ENCODE assay signal across 8 mouse cellular contexts in the genomic region with DNA sequence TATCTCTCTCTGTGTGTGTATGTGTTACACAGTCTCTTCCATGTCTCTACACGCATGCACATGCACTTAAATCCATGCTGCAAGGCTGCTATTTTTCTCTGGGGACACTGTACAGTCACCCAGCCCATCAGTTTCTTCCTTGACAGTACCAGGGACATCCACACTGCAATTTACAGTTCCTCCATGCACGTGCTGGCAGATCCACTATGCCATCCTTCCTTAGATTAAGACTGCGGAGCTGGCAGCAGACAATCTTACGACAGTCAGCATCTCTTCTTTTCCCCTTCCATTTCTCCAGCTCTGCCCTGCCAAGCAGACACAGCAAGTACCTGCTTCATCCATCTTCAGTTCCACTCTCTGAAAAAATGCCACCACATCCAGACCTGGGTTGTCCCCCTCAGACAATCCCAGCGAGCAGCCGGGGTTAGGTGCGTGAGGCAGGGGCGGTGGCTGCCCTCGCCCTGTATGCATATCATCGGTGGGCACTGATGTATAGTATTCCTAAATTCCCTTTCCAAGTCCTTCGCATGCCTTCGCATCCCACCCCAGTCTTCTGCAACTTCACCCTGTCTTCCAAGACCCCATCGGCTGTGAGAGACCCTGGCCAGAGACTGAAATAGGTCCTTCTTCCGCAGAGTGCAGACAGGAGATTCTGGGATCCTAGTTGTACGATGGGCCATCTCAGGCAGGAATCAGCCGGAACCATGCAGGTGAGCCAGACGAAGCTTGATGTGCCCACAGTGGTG.
DNase-seq lines count a peak whose midpoint lies in the region; ATAC-seq and TF ChIP-seq lines count a peak whose summit lies in the region.

No protein-coding gene starts in this region.

- H3K9me3 ChIP-seq in heart, embryonic 12.5 days (replicated peaks) = no peaks in the 10 kb centered on the region

- DNase-seq in heart, adult 18-20 months = peak; percentile 2 to 14
- no peak for DNase-seq in heart, postnatal 25 days (ENCODE audit: low spot score)
- DNase-seq in cerebellum, adult 9-10 months = peak; percentile 31
- peak; percentile 27 to 48 for DNase-seq in layer of hippocampus, postnatal 36 days
- DNase-seq in urinary bladder, adult 18-20 months (ENCODE audit: low spot score in 2 of 2) = no peak
- no peak for DNase-seq in c-Kit-positive CD71-positive TER-119-positive erythroid progenitor cells, embryonic 14.5 days (ENCODE audit: low spot score)

- no peak for ATAC-seq in heart, embryonic 12.5 days (ENCODE audit: insufficient number of reproducible peaks, low FRiP score)

- intact Hi-C loops in heart, postnatal 25 days (cut with DNase I) = loop anchor here (5.0 to 10.0 kb wide), 3 partner anchors 83 to 1426 kb away; partner anchors contain the start of gene Sox4

- 83% methylated on average over 17 of the region's 17 CpGs for WGBS in heart, embryonic 12.5 days
- WGBS in olfactory bulb, adult 2 months = 29% methylated on average over 17 of the region's 17 CpGs

- peak overlapping the region; percentile 68 for H3K4me2 ChIP-seq in heart, embryonic 12.5 days

- no peaks in the 10 kb centered on the region for H3K36me3 ChIP-seq in heart, embryonic 12.5 days

- H3K4me1 ChIP-seq in heart, embryonic 12.5 days (replicated peaks) = peaks cover 61% of the 10 kb centered on the region
- H3K4me1 ChIP-seq in olfactory bulb, adult 2 months (ENCODE audit: control insufficient read depth, insufficient read depth, low read length) = no peaks in the 10 kb centered on the region

- TF ChIP-seq CTCF in olfactory bulb, adult 2 months (IDR thresholded peaks at IDR 0.05; ENCODE audit: insufficient read depth, low read depth, low read length) = no peak

- peak overlapping the region; percentile 90 for H3K27ac ChIP-seq in heart, embryonic 12.5 days (ENCODE audit: poor library complexity, severe bottlenecking)
- peak overlapping the region; percentile 99 for H3K27ac ChIP-seq in olfactory bulb, adult 2 months (ENCODE audit: insufficient read depth, low read depth, low read length)

- no peaks in the 10 kb centered on the region for H3K27me3 ChIP-seq in heart, embryonic 12.5 days (replicated peaks)

- no peak overlapping the region for H3K9ac ChIP-seq in heart, embryonic 12.5 days

- H3K4me3 ChIP-seq in heart, embryonic 12.5 days = no peak overlapping the region
- peak overlapping the region; percentile 66 for H3K4me3 ChIP-seq in olfactory bulb, adult 2 months (ENCODE audit: insufficient read depth, low read depth, low read length)

- no peak for TF ChIP-seq POLR2A in olfactory bulb, adult 2 months (IDR thresholded peaks at IDR 0.05; ENCODE audit: insufficient read depth, low read depth, low read length)

Comparison
In these comparisons a context has a peak if more than half of its experiments do, and no peak if none do; other contexts are left out.
1. DNase-seq: peak in heart, adult 18-20 months (2 of 2), cerebellum, adult 9-10 months (single experiment) and layer of hippocampus, postnatal 36 days (2 of 2); none in heart, postnatal 25 days (single experiment), urinary bladder, adult 18-20 months (0 of 2) and c-Kit-positive CD71-positive TER-119-positive erythroid progenitor cells, embryonic 14.5 days (single experiment).